20 mouse cellular contexts compared by ENCODE assay signal in the genomic region with DNA sequence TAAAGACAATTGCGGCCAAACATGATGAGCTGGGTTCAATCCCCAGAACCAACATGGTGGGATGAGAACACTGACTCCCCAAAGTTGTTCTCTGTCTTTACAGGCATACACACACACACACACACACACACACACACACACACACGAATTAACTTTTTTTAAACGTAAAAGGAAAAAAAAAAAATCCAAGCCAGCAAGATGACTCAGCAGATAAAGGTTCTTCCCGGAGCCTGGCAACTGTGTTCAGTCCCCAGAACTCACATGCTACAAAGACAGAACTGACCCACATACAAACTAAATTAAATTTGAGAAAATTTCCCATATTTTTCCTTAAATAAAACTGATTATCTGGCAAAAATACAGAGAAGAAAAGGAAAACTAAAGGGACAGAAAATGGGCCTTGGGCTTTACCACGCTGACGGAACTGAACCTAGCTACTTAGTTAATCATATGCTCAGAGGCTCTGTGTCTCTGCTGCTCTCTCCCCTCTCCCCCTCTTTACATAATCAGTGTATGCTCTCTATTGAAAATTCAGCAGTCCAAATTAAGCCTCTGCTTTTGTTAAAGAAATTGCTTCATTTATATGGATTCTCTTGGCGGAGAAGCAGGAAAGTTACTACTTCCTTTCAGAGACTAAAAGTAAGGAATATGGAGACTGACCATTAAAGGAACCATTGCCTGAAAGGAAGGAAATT. TPM values are rescaled to one million over a fixed set of nuclear protein-coding genes. Genes with fewer than 3 reads are reported as not detected.
A peak's percentile ranks its signal among the peaks of the same experiment; 100 is the strongest.
DNase-seq lines count a peak whose midpoint lies in the region; ATAC-seq lines count a peak whose summit lies in the region.
"Had no signal": no experiment of that assay in that cellular context is flagged by ENCODE, and none has a peak within 500 bp of the region (broad histone marks: within the 10 kb centered on the region; RNA-seq: fewer than 3 reads in every experiment).

No protein-coding gene starts in this region.

- peak overlapping the region; percentile 39; the same call in 1 of the 2 replicates for H3K27ac ChIP-seq in brown adipose tissue, adult 24 weeks (replicated peaks; ENCODE audit: low read depth, low read length)
- H3K27ac ChIP-seq: embryonic facial prominence, embryonic 10.5 days; midbrain, embryonic 10.5 days had no signal

- no peaks in the 10 kb centered on the region; the same call in 1 of the 2 replicates for H3K4me1 ChIP-seq in brown adipose tissue, adult 24 weeks (ENCODE audit: control insufficient read depth, insufficient read depth, insufficient read length, low read length)
- H3K4me1 ChIP-seq: embryonic facial prominence, embryonic 10.5 days; midbrain, embryonic 10.5 days had no signal

- no peak overlapping the region for H3K4me3 ChIP-seq in brown adipose tissue, adult 24 weeks (ENCODE audit: insufficient read depth, low read depth, low read length)
- H3K4me3 ChIP-seq: embryonic facial prominence, embryonic 10.5 days; midbrain, embryonic 10.5 days had no signal

- peak; percentile 69; the same call in 1 of the 2 replicates for ATAC-seq in frontal cortex, adult (ENCODE audit: low TSS enrichment)
- ATAC-seq: inflammation-experienced regulatory T-cells, adult 6 months had no signal

- no peak for DNase-seq in frontal cortex, adult 2 months (ENCODE audit: extremely low spot score in 1 of 2, low spot score in 1 of 2)
- DNase-seq in 416B (ENCODE audit: low read depth) (peak; percentile 34), ES-CJ7 (ENCODE audit: low read depth, low spot score) (peak; percentile 19)
- DNase-seq in layer of hippocampus, postnatal 10 days (ENCODE audit: low spot score in 2 of 2): no peak
- no peak for DNase-seq in lung, postnatal 10 days
- DNase-seq: cerebellum, postnatal 14 days; thymus, postnatal 4 days had no signal

RNA-seq across cellular contexts. Expression of a gene that starts 10.0 kb away (rescaled TPM):
- 1.5 and 1.8 TPM in 2 replicates for polyA plus RNA-seq in frontal cortex, adult 2 months (2012; rRNA removed)
- polyA plus RNA-seq in brown adipose tissue, adult 24 weeks (2012; ENCODE audit: insufficient read depth, insufficient read length, missing spikeins): not detected in 2 replicates
- 1 to 10 TPM; 3.0 to 3.2 TPM for total RNA-seq in layer of hippocampus, postnatal 10 days (2021)
- polyA plus RNA-seq: inflammation-experienced regulatory T-cells, adult 6 months had no signal

RNA-seq across cellular contexts. Expression of a gene that starts 16.5 kb away (rescaled TPM):
- polyA plus RNA-seq in frontal cortex, adult 2 months (2012; rRNA removed): not detected in 2 replicates
- not detected in 2 replicates for polyA plus RNA-seq in brown adipose tissue, adult 24 weeks (2012; ENCODE audit: insufficient read depth, insufficient read length, missing spikeins)
- total RNA-seq in layer of hippocampus, postnatal 10 days (2021): not detected
- total RNA-seq: adrenal gland, adult 18-20 months; granulocyte monocyte progenitor cell, adult 5-6 weeks; left cerebral cortex, postnatal 10 days; neutrophil, adult 5-6 weeks had no signal
- polyA plus RNA-seq: heart, embryonic 14.5 days; hindbrain, embryonic 11.5 days; inflammation-experienced regulatory T-cells, adult 6 months; kidney, postnatal 0 days; midbrain, embryonic 10.5 days; stomach, postnatal 0 days had no signal

RNA-seq across cellular contexts. Expression of a gene that starts 20.7 kb away (rescaled TPM):
- 14.6 and 17.5 TPM in 2 replicates for polyA plus RNA-seq in frontal cortex, adult 2 months (2012; rRNA removed)
- polyA plus RNA-seq in brown adipose tissue, adult 24 weeks (2012; ENCODE audit: insufficient read depth, insufficient read length, missing spikeins): 5.4 and 6.0 TPM in 2 replicates
- 10 to 100 TPM; 48.2 to 49.6 TPM for total RNA-seq in layer of hippocampus, postnatal 10 days (2021)

Comparison
In these comparisons a context has a peak if more than half of its experiments do, and no peak if none do; other contexts are left out.
1. DNase-seq: peak in 416B (single experiment) and ES-CJ7 (single experiment); none in frontal cortex, adult 2 months (0 of 2), layer of hippocampus, postnatal 10 days (0 of 2) and lung, postnatal 10 days (single experiment).